Mouse (Mus musculus): Measurements from ENCODE around the gene Stmnd1. TPM values are rescaled to one million over a fixed set of nuclear protein-coding genes. Genes with fewer than 3 reads are reported as not detected.

Gene Stmnd1
- polyA plus RNA-seq, 1 experiment from 2014 or later: 4.2 TPM

- Histone ChIP-seq H3K27ac (ENCODE audit: low read length) (no peak overlapping the region), H3K36me3 (ENCODE audit: insufficient read depth, low read length) (no peaks in the 10 kb centered on the region), H3K27me3 (replicated peaks; ENCODE audit: insufficient read depth, low read length) (no peaks in the 10 kb centered on the region), H3K9ac (replicated peaks; ENCODE audit: low read depth) (no peak overlapping the region), H3K4me2 (replicated peaks; ENCODE audit: low read depth, low read length) (no peak overlapping the region), H3K4me1 (ENCODE audit: insufficient read depth, low read depth, low read length) (no peaks in the 10 kb centered on the region), H3K4me3 (ENCODE audit: low read depth, low read length) (no peak overlapping the region), H3K9me3 (ENCODE audit: low read length) (no peaks in the 10 kb centered on the region)
- no peak for DNase-seq (ENCODE audit: low spot score)
- 81% methylated on average over 7 of the region's 7 CpGs for WGBS
- no peak for TF ChIP-seq EP300 (IDR thresholded peaks at IDR 0.05)
- no peak for TF ChIP-seq CTCF (IDR thresholded peaks at IDR 0.05)
- no peak for ATAC-seq
Observed at GRCm38 (mm10) chr13:46238796-46239195, 34.7 kb upstream of the Stmnd1 start.

- Histone ChIP-seq H3K9ac (replicated peaks; ENCODE audit: low read depth) (no peak overlapping the region), H3K36me3 (ENCODE audit: insufficient read depth, low read length) (no peaks in the 10 kb centered on the region), H3K9me3 (ENCODE audit: low read length) (no peaks in the 10 kb centered on the region), H3K27me3 (replicated peaks; ENCODE audit: insufficient read depth, low read length) (no peaks in the 10 kb centered on the region), H3K4me2 (replicated peaks; ENCODE audit: low read depth, low read length) (no peak overlapping the region), H3K4me1 (ENCODE audit: insufficient read depth, low read depth, low read length) (no peaks in the 10 kb centered on the region), H3K4me3 (ENCODE audit: low read depth, low read length) (no peak overlapping the region), H3K27ac (ENCODE audit: low read length) (no peak overlapping the region)
- ATAC-seq (no peak), DNase-seq (ENCODE audit: low spot score) (no peak)
- TF ChIP-seq EP300 (IDR thresholded peaks at IDR 0.05) (no peak), CTCF (IDR thresholded peaks at IDR 0.05) (no peak)
- 70% methylated on average over 9 of the region's 9 CpGs for WGBS
Observed at GRCm38 (mm10) chr13:46241391-46242188, 31.9 kb upstream of the Stmnd1 start.

- Histone ChIP-seq H3K4me1 (ENCODE audit: insufficient read depth, low read depth, low read length) (no peaks in the 10 kb centered on the region), H3K4me3 (ENCODE audit: low read depth, low read length) (no peak overlapping the region), H3K4me2 (replicated peaks; ENCODE audit: low read depth, low read length) (no peak overlapping the region), H3K9ac (replicated peaks; ENCODE audit: low read depth) (no peak overlapping the region), H3K9me3 (ENCODE audit: low read length) (no peaks in the 10 kb centered on the region), H3K27ac (ENCODE audit: low read length) (no peak overlapping the region), H3K36me3 (ENCODE audit: insufficient read depth, low read length) (no peaks in the 10 kb centered on the region), H3K27me3 (replicated peaks; ENCODE audit: insufficient read depth, low read length) (no peaks in the 10 kb centered on the region)
- 81% methylated on average over 3 of the region's 3 CpGs for WGBS
- DNase-seq (ENCODE audit: low spot score): no peak
- no peak for ATAC-seq
- no peak for TF ChIP-seq EP300 (IDR thresholded peaks at IDR 0.05)
- no peak for TF ChIP-seq CTCF (IDR thresholded peaks at IDR 0.05)
Observed at GRCm38 (mm10) chr13:46253753-46254152, 19.8 kb upstream of the Stmnd1 start.

- Histone ChIP-seq H3K4me1 (ENCODE audit: insufficient read depth, low read depth, low read length) (no peaks in the 10 kb centered on the region), H3K4me3 (ENCODE audit: low read depth, low read length) (no peak overlapping the region), H3K27me3 (replicated peaks; ENCODE audit: insufficient read depth, low read length) (no peaks in the 10 kb centered on the region), H3K9ac (replicated peaks; ENCODE audit: low read depth) (no peak overlapping the region), H3K4me2 (replicated peaks; ENCODE audit: low read depth, low read length) (no peak overlapping the region), H3K36me3 (ENCODE audit: insufficient read depth, low read length) (no peaks in the 10 kb centered on the region), H3K9me3 (ENCODE audit: low read length) (no peaks in the 10 kb centered on the region), H3K27ac (ENCODE audit: low read length) (no peak overlapping the region)
- ATAC-seq (no peak), DNase-seq (ENCODE audit: low spot score) (no peak)
- TF ChIP-seq CTCF (IDR thresholded peaks at IDR 0.05) (no peak), EP300 (IDR thresholded peaks at IDR 0.05) (no peak)
- 93% methylated on average over 5 of the region's 5 CpGs for WGBS
Observed at GRCm38 (mm10) chr13:46254171-46254570, 19.4 kb upstream of the Stmnd1 start.

- TF ChIP-seq CTCF (IDR thresholded peaks at IDR 0.05): no peak
- TF ChIP-seq EP300 (IDR thresholded peaks at IDR 0.05): no peak
- Histone ChIP-seq H3K9ac (replicated peaks; ENCODE audit: low read depth) (no peak overlapping the region), H3K27ac (ENCODE audit: low read length) (no peak overlapping the region), H3K4me1 (ENCODE audit: insufficient read depth, low read depth, low read length) (no peaks in the 10 kb centered on the region), H3K9me3 (ENCODE audit: low read length) (no peaks in the 10 kb centered on the region), H3K4me2 (replicated peaks; ENCODE audit: low read depth, low read length) (no peak overlapping the region), H3K27me3 (replicated peaks; ENCODE audit: insufficient read depth, low read length) (no peaks in the 10 kb centered on the region), H3K36me3 (ENCODE audit: insufficient read depth, low read length) (no peaks in the 10 kb centered on the region), H3K4me3 (ENCODE audit: low read depth, low read length) (no peak overlapping the region)
- no peak for DNase-seq (ENCODE audit: low spot score)
- 45% methylated on average over 6 of the region's 6 CpGs for WGBS
- peak; percentile 61; the same call in 1 of the 2 replicates for ATAC-seq
Observed at GRCm38 (mm10) chr13:46255616-46256015, 17.9 kb upstream of the Stmnd1 start.

- no peak overlapping the region for H3K4me2 ChIP-seq (replicated peaks; ENCODE audit: low read depth, low read length)
- no peak for TF ChIP-seq EP300 (IDR thresholded peaks at IDR 0.05)
- peak; percentile 82 for TF ChIP-seq CTCF (IDR thresholded peaks at IDR 0.05)
- no peaks in the 10 kb centered on the region for H3K4me1 ChIP-seq (ENCODE audit: insufficient read depth, low read depth, low read length)
- no peaks in the 10 kb centered on the region for H3K36me3 ChIP-seq (ENCODE audit: insufficient read depth, low read length)
- H3K4me3 ChIP-seq (ENCODE audit: low read depth, low read length): no peak overlapping the region
- DNase-seq (ENCODE audit: low spot score): peak; percentile 82
- no peaks in the 10 kb centered on the region for H3K27me3 ChIP-seq (replicated peaks; ENCODE audit: insufficient read depth, low read length)
- peak; percentile 75 for ATAC-seq
- H3K9ac ChIP-seq (replicated peaks; ENCODE audit: low read depth): no peak overlapping the region
- H3K9me3 ChIP-seq (ENCODE audit: low read length): no peaks in the 10 kb centered on the region
- no peak overlapping the region for H3K27ac ChIP-seq (ENCODE audit: low read length)
- WGBS: 3% methylated on average over 4 of the region's 4 CpGs
Observed at GRCm38 (mm10) chr13:46257847-46258246, 15.7 kb upstream of the Stmnd1 start.
